Mouse (Mus musculus) liver, embryonic 14.5 days (tissue): ENCODE data around the gene Phf23. TPM values are rescaled to one million over a fixed set of nuclear protein-coding genes. Genes with fewer than 3 reads are reported as not detected.

ENCODE experiments used
- ATAC-seq: fragments of 200-750 bp; cut with Nextera tagmentation; 2 replicates; pipeline ENCODE4 v1.8.0; 2017; ENCODE audit warnings: moderate number of reproducible peaks, mild to moderate bottlenecking, moderate library complexity; ENCODE audit not compliant: insufficient read depth
- DNase-seq, 3 experiments: peaks; one replicate each; pipeline ENCODE4 v3.0.0-alpha.2; 2012 to 2013; ENCODE audit warnings: low read depth in 3 of 3, low spot score in 3 of 3
- H3K27ac ChIP-seq: fragments of 300-500 bp; sonication (generic); 2 replicates; pipeline ENCODE4 v1.5.1; 2014; ENCODE audit warnings: moderate library complexity, mild to moderate bottlenecking, control low read depth, inconsistent platforms
- H3K27me3 ChIP-seq: fragments of 300-500 bp; sonication (generic); 2 replicates; pipeline ENCODE4 v1.6.1; 2014; ENCODE audit warnings: mild to moderate bottlenecking, low read length, moderate library complexity; ENCODE audit not compliant: control insufficient read depth, insufficient read depth
- H3K36me3 ChIP-seq: fragments of 300-500 bp; sonication (generic); replicated peaks from 2 replicates; pipeline ENCODE4 v1.6.1; 2014; ENCODE audit warnings: low read depth; ENCODE audit not compliant: control insufficient read depth, insufficient read depth
- H3K4me1 ChIP-seq, 2 experiments: fragments of 200-500 bp in 1 of 2; fragments of 300-500 bp in 1 of 2; sonication (generic) in 1 of 2; replicated peaks; 2 replicates each; pipeline ENCODE4 v1.6.1; 2012 to 2014; ENCODE audit warnings: antibody characterized with exemption in 1 of 2, inconsistent platforms in 1 of 2, low read length in 1 of 2; ENCODE audit not compliant: control insufficient read depth in 2 of 2, insufficient read depth in 2 of 2
- H3K4me2 ChIP-seq: fragments of 300-500 bp; sonication (generic); 2 replicates; pipeline ENCODE4 v1.6.1; 2014; ENCODE audit warnings: low read depth, mild to moderate bottlenecking, control low read depth, moderate library complexity
- H3K4me3 ChIP-seq, 2 experiments: fragments of 200-500 bp in 1 of 2; fragments of 300-500 bp in 1 of 2; sonication (generic) in 1 of 2; 2 replicates each; pipeline ENCODE4 v1.5.1; 2012 to 2014; ENCODE audit warnings: low read depth in 2 of 2, low read length in 2 of 2, mild to moderate bottlenecking in 2 of 2, control low read depth in 1 of 2, inconsistent platforms in 1 of 2, moderate library complexity in 1 of 2; ENCODE audit not compliant: insufficient read depth in 1 of 2
- H3K9ac ChIP-seq: fragments of 300-500 bp; sonication (generic); replicated peaks from 2 replicates; pipeline ENCODE4 v1.6.1; 2014; ENCODE audit warnings: mild to moderate bottlenecking, control low read depth, moderate library complexity
- H3K9me3 ChIP-seq: fragments of 300-500 bp; sonication (generic); 2 replicates; pipeline ENCODE4 v1.6.1; 2016; ENCODE audit warnings: low read length, mixed read lengths; ENCODE audit not compliant: control insufficient read depth
- CTCF ChIP-seq: IDR thresholded peaks from 2 replicates; pipeline ENCODE4 v1.5.1; 2016; ENCODE audit warnings: antibody characterized with exemption, low read depth, control low read depth
- EP300 ChIP-seq: IDR thresholded peaks from 2 replicates; pipeline ENCODE4 v1.6.1; 2016; ENCODE audit warnings: antibody characterized with exemption, low read depth
- WGBS: fragments of 180-500 bp; shearing (Covaris S2); extraction: QIAGEN DNeasy Blood & Tissue Kit; methylation state at CpG from one replicate; pipeline ENCODE4 v1.1.7; 2014; ENCODE audit not compliant: insufficient replicate concordance; 5-methylcytosine and 5-hydroxymethylcytosine counted together
- polyA plus RNA-seq, 2 experiments: library from polyadenylated mRNA; depleted of rRNA in 1 of 2; stranded (reverse) in 1 of 2; unstranded in 1 of 2; fragments of >200 nt; fragmentation: Nextera tagmentation in 1 of 2; extraction: Ambion mirVana in 1 of 2; gene quantifications; 2 replicates each; pipeline versions ENCODE4 v1.2.1 to v1.2.3; 2012 to 2014

Phf23 gene
- polyA plus RNA-seq, 2 experiments = 12.1 to 14.8 TPM

- no peak for ATAC-seq
- Histone ChIP-seq H3K4me3 (no peak overlapping the region), H3K36me3 (no peaks in the 10 kb centered on the region), H3K9me3 (no peaks in the 10 kb centered on the region), H3K4me1 (no peaks in the 10 kb centered on the region), H3K27me3 (peaks cover 7% of the 10 kb centered on the region), H3K27ac (no peak overlapping the region), H3K4me2 (no peak overlapping the region), H3K9ac (no peak overlapping the region)
- no peak for TF ChIP-seq EP300
- peak; percentile 46; the same call in 1 of the 2 replicates for TF ChIP-seq CTCF
- 61% methylated on average over 1 of the region's 1 CpGs for WGBS
- DNase-seq = no peak
Measured at GRCm38 (mm10) chr11:69956218-69956617, 39.4 kb upstream of the Phf23 start.

DNA sequence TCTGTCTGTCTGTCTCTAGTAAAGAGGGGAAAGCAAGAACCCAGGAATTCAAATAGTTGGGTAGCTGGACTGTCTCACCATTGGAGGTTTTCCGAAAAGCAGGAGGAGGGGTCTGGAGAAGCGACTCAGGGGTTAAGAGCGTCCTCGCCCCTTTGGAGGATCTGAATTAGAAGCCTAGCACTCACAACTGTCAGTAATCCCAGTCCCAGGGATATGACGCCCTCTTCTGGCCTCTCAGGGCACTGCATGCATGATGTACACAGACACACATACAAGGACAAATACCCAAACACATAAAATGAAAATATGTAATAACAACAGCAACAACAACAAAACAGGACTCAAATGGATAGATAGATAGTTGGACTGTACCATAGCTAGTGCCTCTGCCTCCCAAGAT, 35.0 kb upstream of the Phf23 start:
- ATAC-seq (no peak), DNase-seq (no peak)
- H3K27ac ChIP-seq = no peak overlapping the region
- 44% methylated on average over 5 of the region's 5 CpGs for WGBS
- no peak overlapping the region for H3K4me3 ChIP-seq
- H3K4me1 ChIP-seq = no peaks in the 10 kb centered on the region
- H3K4me2 ChIP-seq = no peak overlapping the region
- H3K9me3 ChIP-seq = no peaks in the 10 kb centered on the region
- H3K36me3 ChIP-seq = no peaks in the 10 kb centered on the region
- H3K27me3 ChIP-seq = peaks cover 45% of the 10 kb centered on the region
- no peak overlapping the region for H3K9ac ChIP-seq
- TF ChIP-seq EP300 = no peak
- TF ChIP-seq CTCF = peak; percentile 70

DNA sequence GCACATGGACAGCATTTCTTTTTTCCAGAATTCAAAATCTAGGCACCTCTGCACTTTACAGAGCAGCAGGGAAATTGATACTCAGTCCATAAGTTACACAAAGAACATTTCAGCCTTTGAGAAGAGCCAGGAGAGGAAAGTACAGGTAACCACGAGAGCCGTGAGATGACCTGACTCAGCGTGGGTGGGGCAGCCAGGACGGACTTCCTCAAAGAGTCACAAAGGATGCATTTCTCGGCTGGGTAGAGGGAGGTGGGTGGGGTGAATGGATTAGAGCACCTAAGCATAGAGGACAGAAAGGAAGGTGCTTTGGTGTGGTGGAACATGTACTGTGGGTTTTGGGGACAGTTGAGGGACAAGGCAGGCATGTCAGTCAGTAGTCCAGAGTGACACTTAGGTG, 33.7 kb upstream of the Phf23 start:
- ATAC-seq = no peak
- WGBS = 9% methylated on average over 5 of the region's 5 CpGs

GRCm38 (mm10) chr11:69964650-69965270, 30.8 kb upstream of the Phf23 start, which contains the start of gene Cldn7:
TSS of gene Cldn7 (plus strand) at chr11:69964779.
- DNase-seq (no peak), ATAC-seq (no peak)
- no peaks in the 10 kb centered on the region; the same call in 1 of the 2 replicates for H3K36me3 ChIP-seq
- peak within 1 kb of the TSS in 1 of 2 experiments; percentile 35; a peak in 1 of 4 replicates for H3K4me3 ChIP-seq
- H3K4me2 ChIP-seq = peak within 1 kb of the TSS; percentile 35
- peaks cover 59% of the 10 kb centered on the region for H3K27me3 ChIP-seq
- peaks cover 6 to 8% of the 10 kb centered on the region in 2 experiments; a peak in 2 of 4 replicates for H3K4me1 ChIP-seq
- no peak within 1 kb of the TSS for H3K27ac ChIP-seq
- no peak for TF ChIP-seq CTCF
- no peak for TF ChIP-seq EP300
- no peak within 1 kb of the TSS for H3K9ac ChIP-seq
- WGBS = 13% methylated on average over 24 of the region's 24 CpGs
- no peaks in the 10 kb centered on the region for H3K9me3 ChIP-seq

More for the DNA sequence above, 33.7 kb upstream of the Phf23 start:
- Histone ChIP-seq H3K36me3 (no peaks in the 10 kb centered on the region), H3K4me3 (no peak overlapping the region), H3K27me3 (peaks cover 57% of the 10 kb centered on the region), H3K4me2 (no peak overlapping the region), H3K9me3 (no peaks in the 10 kb centered on the region), H3K4me1 (peaks cover 6% of the 10 kb centered on the region in 2 experiments; a peak in 2 of 4 replicates), H3K9ac (no peak overlapping the region), H3K27ac (no peak overlapping the region)
- no peak for TF ChIP-seq CTCF
- no peak for TF ChIP-seq EP300
- no peak for DNase-seq

- DNase-seq (no peak), ATAC-seq (no peak)
- Histone ChIP-seq H3K27ac (no peak overlapping the region), H3K9me3 (no peaks in the 10 kb centered on the region), H3K27me3 (peaks cover 59% of the 10 kb centered on the region), H3K36me3 (no peaks in the 10 kb centered on the region; the same call in 1 of the 2 replicates), H3K4me1 (peaks cover 6 to 8% of the 10 kb centered on the region in 2 experiments; a peak in 2 of 4 replicates), H3K9ac (no peak overlapping the region), H3K4me2 (peak overlapping the region; percentile 56), H3K4me3 (peak overlapping the region in 1 of 2 experiments; percentile 35; a peak in 1 of 4 replicates)
- no peak for TF ChIP-seq CTCF
- TF ChIP-seq EP300 = no peak
- WGBS = 4% methylated on average over 49 of the region's 49 CpGs
Measured at GRCm38 (mm10) chr11:69965271-69966005, 30.1 kb upstream of the Phf23 start.
